Mouse (Mus musculus) layer of hippocampus, postnatal 10 days (tissue): ENCODE measurements at regions not wholly inside any gene's neighbourhood (a gene's known extent, or its start where the extent isn't known, plus 50 kb on each side); places are given as distances from the start of the nearest gene placed in this dataset.

Source experiments
- DNase-seq, 2 experiments: peaks; one replicate each; pipeline ENCODE4 v3.0.0; 2021; ENCODE audit warnings: low spot score in 2 of 2

DNA sequence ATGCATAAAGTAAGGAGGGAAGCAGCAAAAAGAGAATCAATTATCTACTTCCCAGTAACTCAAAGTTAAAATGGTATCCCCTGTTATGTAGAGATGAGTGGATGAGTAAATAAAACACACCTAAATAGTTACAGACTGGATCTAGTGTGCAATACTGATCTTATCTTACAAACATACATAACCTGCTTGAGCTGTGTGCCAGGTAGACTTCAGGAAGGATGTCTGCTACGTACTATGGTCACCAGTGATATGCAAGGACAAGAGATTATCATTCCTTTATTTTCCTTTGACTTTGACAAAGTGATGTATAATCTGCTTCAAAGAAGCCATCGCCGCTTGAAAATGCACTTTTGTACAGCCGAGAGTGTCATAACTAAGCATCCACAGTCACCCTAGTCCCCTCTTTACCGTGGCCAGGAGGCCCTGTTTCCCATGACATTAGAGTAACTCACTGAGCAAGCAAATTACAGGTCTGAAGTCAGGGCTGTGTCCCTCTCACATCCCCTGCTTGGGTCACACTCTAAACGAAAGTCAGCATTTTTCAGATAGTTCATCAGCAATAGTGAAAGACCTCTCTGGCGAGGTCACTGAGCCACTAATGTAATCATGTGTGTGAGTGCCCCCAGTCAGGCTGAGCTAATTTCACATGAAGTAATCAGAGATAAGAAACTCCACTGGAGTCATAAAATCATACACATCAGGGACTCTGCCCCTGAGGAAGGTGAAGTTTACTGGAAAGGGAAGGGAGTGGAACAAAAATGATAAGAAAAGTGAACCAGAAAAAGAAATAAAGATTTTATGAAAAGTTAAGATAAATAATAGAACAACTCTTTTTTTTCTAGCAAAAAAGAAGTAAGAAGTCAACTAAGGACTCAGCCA is 929.8 kb upstream of the Gm7489 start:
- no peak for DNase-seq

DNA sequence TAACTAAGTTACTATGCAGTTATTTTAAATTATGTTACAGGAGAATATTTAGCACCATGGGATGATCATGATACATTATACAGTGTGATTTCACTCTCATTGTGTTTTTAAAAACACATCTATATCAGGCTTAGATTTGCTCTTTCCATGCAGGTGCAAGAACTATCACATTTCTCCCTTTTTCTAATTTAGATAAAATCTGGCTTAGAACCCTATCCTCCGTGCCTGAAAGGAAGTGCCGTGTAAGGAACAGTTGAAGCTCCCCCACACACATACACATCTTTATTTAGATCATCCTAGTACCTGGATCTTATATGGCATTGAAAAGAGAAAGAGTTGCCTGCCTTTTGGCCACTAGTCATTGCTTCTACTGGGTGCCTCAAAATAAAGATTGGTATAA is 925.0 kb upstream of the Gm7489 start:
- DNase-seq, result no peak

DNA sequence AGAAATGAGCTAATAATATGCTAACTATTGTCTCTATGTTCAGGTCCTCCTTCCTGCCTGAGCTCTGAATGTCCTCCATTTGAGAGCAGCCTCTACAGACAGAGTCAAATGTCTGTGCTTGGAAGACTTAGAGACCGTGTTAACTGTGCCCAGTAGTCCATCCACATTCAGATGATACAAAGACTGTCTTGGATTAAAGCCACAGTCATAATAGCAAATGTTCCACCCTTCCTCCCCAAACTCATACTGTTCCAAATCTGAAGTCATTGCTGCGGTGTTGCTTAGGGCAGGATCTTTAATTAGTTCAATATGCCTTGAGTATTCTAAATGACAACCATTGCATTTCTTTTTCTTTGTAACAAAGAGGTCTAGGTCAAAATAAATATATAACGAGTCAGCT is 923.2 kb upstream of the Gm7489 start:
- no peak for DNase-seq

DNA sequence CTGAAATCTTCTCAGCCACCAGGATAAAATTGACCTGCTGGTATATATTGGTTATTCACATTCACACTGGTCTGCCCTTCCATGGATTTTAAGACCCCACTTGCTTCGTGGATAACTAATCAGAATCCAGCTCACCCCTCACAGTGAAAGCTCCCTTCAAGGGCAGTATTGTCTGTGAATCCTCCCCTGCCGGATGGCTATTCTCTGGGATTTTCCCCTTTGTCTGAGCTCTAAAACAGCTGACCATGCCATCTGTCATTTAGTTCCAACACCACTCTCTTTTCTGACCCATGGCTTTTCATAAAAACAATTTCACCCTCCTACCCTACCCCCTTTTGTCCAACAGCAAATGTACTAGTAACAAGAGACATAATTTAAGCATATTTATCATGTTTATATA is 920.8 kb upstream of the Gm7489 start:
- no peak for DNase-seq

DNA sequence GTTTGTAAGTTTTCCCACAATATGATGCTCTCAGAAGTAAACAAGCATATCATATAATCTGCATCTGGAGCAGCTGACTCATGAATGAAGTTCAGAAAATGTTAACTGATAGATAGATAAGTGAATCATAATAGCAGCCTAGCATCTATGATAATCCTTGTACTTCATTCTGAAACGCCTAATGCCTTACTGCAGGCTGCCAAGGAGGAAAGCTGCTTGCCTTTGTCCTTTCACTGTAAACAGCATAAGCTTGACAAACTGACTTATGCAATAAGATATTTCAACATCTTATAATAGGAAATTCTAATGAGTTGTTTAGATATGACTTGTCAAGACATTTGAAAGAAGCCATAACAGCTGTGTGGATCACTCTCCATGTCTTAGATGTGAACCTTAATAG is 920.3 kb upstream of the Gm7489 start:
- no peak for DNase-seq

DNA sequence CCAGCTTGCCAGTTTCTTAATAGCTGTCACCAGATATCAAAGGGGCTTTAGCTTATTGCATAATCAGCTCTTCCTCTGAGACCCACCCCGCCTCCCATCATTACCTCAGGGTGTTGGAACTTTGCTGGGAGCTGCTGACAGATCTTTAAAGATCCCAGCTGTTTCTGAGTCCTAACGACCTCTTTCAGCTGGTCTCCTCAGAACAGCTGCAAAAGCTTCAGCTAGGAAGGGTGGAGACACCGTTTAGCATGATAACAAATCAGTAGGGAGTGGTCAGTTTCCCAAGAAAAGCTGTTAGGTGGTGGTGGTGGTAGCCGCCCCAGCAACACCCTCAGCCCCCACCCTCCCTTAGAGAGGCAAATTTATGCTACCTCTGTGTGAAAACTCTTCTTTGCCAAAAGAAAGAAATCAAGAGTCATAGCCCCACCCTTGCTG is 916.9 kb upstream of the Gm7489 start:
- no peak for DNase-seq

DNA sequence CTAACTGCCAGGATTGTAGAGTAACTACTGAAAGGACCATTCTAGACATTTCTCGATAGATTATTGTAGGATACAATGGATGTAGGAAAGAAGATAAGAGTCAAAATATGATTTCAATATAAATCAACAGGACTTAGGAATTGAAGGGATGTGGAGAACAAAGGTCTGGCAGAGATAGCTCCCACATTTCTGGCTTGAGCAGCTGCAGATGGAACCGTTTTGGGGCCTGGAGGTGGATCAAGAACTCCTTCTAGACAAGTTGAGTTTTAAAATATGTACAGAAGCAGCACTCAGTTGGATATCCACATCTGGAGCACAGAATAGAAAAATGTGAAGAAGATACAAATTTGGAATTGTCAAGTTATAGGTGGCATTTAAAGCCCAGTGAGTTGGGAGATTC is 901.9 kb upstream of the Gm7489 start:
- no peak for DNase-seq

DNA sequence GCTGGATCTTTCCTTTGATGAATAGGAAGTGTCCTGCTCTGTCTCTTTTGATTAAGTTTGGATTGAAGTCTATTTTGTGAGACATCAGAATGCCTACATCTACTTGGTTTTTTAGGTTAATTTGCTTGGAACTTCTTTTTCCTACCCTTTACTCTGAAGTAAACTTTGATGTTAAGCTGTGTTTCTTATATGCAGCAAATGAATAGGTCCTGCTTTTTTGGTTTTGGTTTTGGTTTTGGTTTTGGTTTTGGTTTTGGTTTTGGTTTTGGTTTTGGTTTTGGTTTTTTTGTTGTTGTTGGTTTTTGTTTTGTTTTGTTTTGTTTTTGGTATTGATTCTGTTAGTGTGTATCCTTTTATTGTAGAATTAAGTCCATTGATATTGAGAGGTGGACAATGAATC is 894.1 kb upstream of the Gm7489 start:
- DNase-seq, result no peak

DNA sequence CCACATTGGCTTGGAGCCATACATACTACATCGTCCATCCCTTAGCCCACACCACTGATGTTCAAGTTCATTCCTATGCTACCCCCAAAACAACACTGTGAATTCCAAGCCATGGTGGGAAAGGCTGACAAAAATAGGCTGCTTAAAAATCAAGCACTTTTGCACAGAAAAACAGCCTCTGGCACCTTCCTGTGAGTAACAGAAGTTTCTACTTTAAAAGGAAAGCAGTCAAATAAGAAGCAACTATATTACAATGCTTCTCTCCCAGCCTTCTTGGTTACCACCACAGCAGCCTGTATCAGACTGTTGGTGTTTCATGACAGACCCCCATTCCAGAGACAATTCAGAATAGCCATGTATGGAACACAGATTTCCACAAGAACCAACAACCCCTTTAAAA is 890.4 kb upstream of the Gm7489 start:
- DNase-seq, result no peak

DNA sequence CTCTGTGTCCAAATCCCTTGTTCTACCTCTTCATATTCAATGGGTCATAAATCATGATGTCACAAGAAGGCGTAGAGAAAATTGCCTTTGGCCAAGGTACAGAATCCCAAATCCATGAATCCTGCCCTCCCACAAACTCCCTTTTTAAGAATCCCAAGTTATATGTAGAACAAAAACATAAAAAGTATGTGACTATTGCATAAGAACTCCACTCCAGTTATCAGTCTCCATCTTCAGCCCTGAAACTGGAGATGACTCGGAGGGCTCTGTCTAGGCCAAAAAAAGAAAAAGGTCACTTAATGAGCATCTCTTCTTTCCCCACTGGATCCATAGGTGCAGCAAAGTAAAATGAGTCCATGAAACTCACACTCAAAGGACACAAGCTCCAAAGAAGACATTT is 885.5 kb upstream of the Gm7489 start:
- DNase-seq, result no peak

DNA sequence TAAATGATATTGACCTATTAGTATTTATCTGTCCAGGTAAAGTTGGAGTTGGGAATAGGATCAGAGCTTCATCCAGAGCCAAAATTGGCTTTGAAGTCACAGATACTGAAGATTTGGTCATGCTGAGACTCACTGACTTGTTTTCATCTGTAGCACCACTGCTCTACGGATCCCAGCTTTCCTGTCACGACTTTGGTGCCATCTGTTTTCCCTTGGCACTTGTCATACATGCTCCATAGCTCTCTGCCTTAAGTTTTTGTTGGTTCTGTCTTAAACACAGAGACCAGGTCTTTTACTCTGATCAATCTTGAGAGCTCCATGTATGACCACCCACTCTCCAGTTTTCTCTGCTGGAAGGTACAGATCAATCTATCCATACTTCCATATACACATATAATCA is 884.9 kb upstream of the Gm7489 start:
- no peak for DNase-seq

DNA sequence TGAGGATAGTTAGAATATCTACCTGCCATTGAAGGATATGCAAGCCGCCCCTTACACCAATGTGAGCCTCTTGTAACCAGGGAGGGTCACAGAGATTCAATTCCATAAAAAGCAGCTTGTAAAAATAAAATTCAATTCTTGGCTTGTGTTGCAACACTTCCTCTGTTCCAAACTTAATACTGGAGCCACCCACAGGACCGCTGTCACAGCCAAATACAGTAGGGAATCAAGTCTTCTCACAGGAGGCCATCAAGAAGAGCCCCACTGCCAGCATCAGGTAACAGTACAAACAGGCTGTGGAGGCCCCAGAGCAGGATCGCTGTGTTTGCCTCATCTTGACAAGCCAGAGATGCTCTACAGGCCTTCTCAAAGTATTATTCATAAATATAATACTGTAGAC is 883.3 kb upstream of the Gm7489 start:
- peak in 1 of 2 experiments; percentile 6 for DNase-seq

DNA sequence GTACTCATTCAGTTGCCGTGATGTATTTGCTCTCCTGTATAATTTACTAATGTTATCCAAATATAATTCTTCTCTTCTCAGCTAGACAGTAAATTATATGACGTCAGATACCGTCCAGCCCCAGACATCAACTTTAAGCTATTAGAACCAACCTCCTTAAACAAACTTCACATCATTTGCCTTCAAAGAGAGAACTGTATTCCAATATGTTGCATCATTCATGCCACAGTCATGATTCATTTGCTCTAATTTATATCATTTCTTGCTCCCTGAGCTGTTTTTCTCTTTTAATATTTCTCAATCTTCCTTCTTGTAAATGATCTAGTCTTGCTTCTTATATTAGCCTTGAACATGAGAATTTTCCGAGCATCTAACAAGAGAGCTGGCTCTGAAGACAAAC is 882.7 kb upstream of the Gm7489 start:
- DNase-seq, result no peak

DNA sequence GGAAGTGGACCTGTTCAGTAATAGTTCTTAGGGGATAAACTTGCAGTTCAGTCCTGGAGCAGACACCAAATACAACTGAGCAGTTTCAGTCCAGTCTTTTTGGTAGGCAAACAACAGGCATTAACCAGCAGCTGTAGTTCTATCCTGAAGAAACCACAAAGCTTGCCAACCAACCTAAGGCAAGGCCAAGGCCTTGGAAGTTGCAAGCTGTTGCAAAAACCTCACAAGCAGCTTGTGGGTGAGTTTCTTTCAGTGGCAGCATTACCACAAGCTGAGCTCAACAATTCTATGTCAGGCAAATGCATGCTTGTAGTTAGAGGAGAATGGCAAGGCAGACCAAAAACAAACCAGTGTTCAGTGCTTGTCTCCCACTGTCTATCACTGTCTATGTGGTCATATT is 880.6 kb upstream of the Gm7489 start:
- no peak for DNase-seq

DNA sequence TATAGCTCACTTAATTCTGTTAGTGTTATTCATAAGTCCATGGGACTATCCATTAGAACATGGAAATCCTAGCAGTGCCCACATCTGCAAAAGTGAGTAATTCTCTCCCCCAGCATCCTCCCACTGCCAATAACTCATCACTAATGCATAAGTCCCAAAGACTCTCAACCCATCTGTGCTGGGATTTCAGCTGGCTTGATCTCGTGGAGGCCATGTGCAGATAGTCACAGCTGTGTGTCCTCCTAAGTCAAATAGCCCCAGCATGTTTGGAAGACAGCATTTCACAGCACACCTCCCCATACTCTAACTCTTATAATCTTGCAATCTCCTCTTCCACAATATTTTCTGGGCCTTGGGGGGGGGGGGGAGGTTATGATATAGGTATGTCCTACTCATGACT is 877.9 kb upstream of the Gm7489 start:
- no peak for DNase-seq

DNA sequence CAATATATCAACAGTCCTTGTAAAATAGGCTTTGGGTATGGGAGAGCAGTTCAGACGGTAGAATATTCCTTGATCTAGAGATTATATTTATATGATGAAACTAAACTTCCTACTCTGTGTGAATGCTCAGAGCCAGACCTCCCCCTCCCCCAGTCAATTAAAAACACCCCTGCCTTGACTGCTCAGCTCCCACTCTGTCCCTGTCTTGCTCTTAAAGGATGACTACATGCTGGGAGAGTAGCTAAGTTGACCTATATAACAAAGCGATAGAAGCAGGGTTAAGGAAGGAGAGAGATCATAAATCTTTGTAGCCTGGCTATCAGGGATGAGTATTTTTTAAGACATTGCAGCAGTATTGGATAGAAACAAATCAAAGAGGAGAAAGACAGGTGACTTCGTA is 875.4 kb upstream of the Gm7489 start:
- no peak for DNase-seq
